Mouse (Mus musculus) left cerebral cortex, adult 8-10 months (tissue): ENCODE data around the gene Dicer1. TPM values are rescaled to one million over a fixed set of nuclear protein-coding genes. Genes with fewer than 3 reads are reported as not detected.

ENCODE experiments used
- DNase-seq, 2 experiments: peaks; one replicate each; pipeline ENCODE4 v3.0.0; 2022; ENCODE audit warnings: low spot score in 2 of 2
- total RNA-seq, 4 experiments: library from RNA; stranded (reverse); gene quantifications; 2 replicates each; pipeline ENCODE4 v1.2.4; 2022

Dicer1 gene
- total RNA-seq, 4 experiments from 2014 or later, result 39.3 to 42.8 (median 40.4) TPM

GRCm38 (mm10) chr12:104677371-104677924 lies 74.3 kb downstream of the Dicer1 start:
- DNase-seq, result no peak

- DNase-seq, result no peak
These were observed 75.0 kb downstream of the Dicer1 start for GRCm38 (mm10) chr12:104676535-104677370.

GRCm38 (mm10) chr12:104672976-104673375 lies 78.8 kb downstream of the Dicer1 start:
- DNase-seq, result no peak

- no peak for DNase-seq
These were observed 79.3 kb downstream of the Dicer1 start for GRCm38 (mm10) chr12:104672406-104672805.

GRCm38 (mm10) chr12:104667846-104668245 lies 83.9 kb downstream of the Dicer1 start:
- no peak for DNase-seq

GRCm38 (mm10) chr12:104665951-104666350 lies 85.8 kb downstream of the Dicer1 start:
- no peak for DNase-seq

- no peak for DNase-seq
These were observed 86.2 kb downstream of the Dicer1 start for GRCm38 (mm10) chr12:104665521-104665920.

GRCm38 (mm10) chr12:104656146-104656545 lies 95.6 kb downstream of the Dicer1 start:
- DNase-seq, result no peak

- DNase-seq, result no peak
These were observed 96.7 kb downstream of the Dicer1 start for GRCm38 (mm10) chr12:104655006-104655405.

GRCm38 (mm10) chr12:104652021-104652420 lies 99.7 kb downstream of the Dicer1 start:
- DNase-seq, result no peak

GRCm38 (mm10) chr12:104651269-104651668 lies 100.5 kb downstream of the Dicer1 start:
- no peak for DNase-seq

GRCm38 (mm10) chr12:104650510-104651260 lies 101.1 kb downstream of the Dicer1 start:
- no peak for DNase-seq

- no peak for DNase-seq
These were observed 103.4 kb downstream of the Dicer1 start for GRCm38 (mm10) chr12:104648366-104648765.

GRCm38 (mm10) chr12:104642337-104642736 lies 109.4 kb downstream of the Dicer1 start:
- DNase-seq, result no peak

GRCm38 (mm10) chr12:104640934-104641333 lies 110.8 kb downstream of the Dicer1 start:
- DNase-seq, result no peak

GRCm38 (mm10) chr12:104638156-104638555 lies 113.6 kb downstream of the Dicer1 start:
- DNase-seq, result no peak

Other genes with a start within 250 kb of the Dicer1 start
- gene Clmn, start 113.1 kb upstream of the Dicer1 start, total RNA-seq, result 10 to 100 TPM; 51.6 to 64.6 (median 61.5) TPM